8 mouse cellular contexts compared by ENCODE assay signal in genomic region chr4:129987825-129988504, GRCm38 (mm10). TPM values are rescaled to one million over a fixed set of nuclear protein-coding genes. Genes with fewer than 3 reads are reported as not detected.
DNase-seq lines count a peak whose midpoint lies in the region; ATAC-seq and TF ChIP-seq lines count a peak whose summit lies in the region.

No protein-coding gene starts in this region.

- WGBS in forebrain, embryonic 15.5 days: under 1% methylated on average over 53 of the region's 53 CpGs
- WGBS in hindbrain, postnatal 0 days: 2% methylated on average over 45 of the region's 53 CpGs
- under 1% methylated on average over 53 of the region's 53 CpGs for WGBS in lung, adult 2 months
- 1% methylated on average over 44 of the region's 53 CpGs for WGBS in neural tube, embryonic 14.5 days

- no peaks in the 10 kb centered on the region for H3K27me3 ChIP-seq in forebrain, embryonic 15.5 days
- no peaks in the 10 kb centered on the region for H3K27me3 ChIP-seq in hindbrain, postnatal 0 days (ENCODE audit: insufficient read depth, low read length)
- peaks cover 3% of the 10 kb centered on the region; the same call in 1 of the 2 replicates for H3K27me3 ChIP-seq in neural tube, embryonic 14.5 days (ENCODE audit: control insufficient read depth, insufficient read depth, low read length)

- intact Hi-C loops in gastrocnemius, postnatal 14 days (cut with DNase I; ENCODE audit: low total_unique reads): no loop called here

- H3K4me2 ChIP-seq in forebrain, embryonic 15.5 days (replicated peaks): peak overlapping the region; percentile 72
- H3K4me2 ChIP-seq in hindbrain, postnatal 0 days (ENCODE audit: low read depth, low read length): peak overlapping the region; percentile 82
- H3K4me2 ChIP-seq in neural tube, embryonic 14.5 days (ENCODE audit: low read depth, low read length): peak overlapping the region; percentile 85

- DNase-seq in gastrocnemius, postnatal 14 days: peak; percentile 42
- DNase-seq in gastrocnemius, adult 18-20 months (ENCODE audit: low spot score): no peak
- peak; percentile 89 for DNase-seq in adrenal gland, adult 2 months
- peak; percentile 80 for DNase-seq in hindbrain, postnatal 0 days (ENCODE audit: low spot score)
- peak; percentile 31 for DNase-seq in lung, adult 2 months

- peak overlapping the region; percentile 34 for H3K27ac ChIP-seq in forebrain, embryonic 15.5 days (replicated peaks)
- peak overlapping the region; percentile 15; the same call in 1 of the 2 replicates for H3K27ac ChIP-seq in hindbrain, postnatal 0 days
- H3K27ac ChIP-seq in neural tube, embryonic 14.5 days (ENCODE audit: low read depth, low read length): no peak overlapping the region

- peaks cover 79% of the 10 kb centered on the region for H3K4me1 ChIP-seq in forebrain, embryonic 15.5 days
- peaks cover 41% of the 10 kb centered on the region for H3K4me1 ChIP-seq in hindbrain, postnatal 0 days (ENCODE audit: insufficient read depth, low read length)
- peaks cover 14% of the 10 kb centered on the region for H3K4me1 ChIP-seq in lung, adult 2 months (ENCODE audit: control insufficient read depth, insufficient read depth, low read length)
- H3K4me1 ChIP-seq in neural tube, embryonic 14.5 days (ENCODE audit: control insufficient read depth, insufficient read depth, low read length): peaks cover 38% of the 10 kb centered on the region

- no peak for TF ChIP-seq POLR2A in lung, adult 2 months (IDR thresholded peaks at IDR 0.05; ENCODE audit: borderline replicate concordance, extremely low read depth, low read depth, low read length)

- H3K9ac ChIP-seq in forebrain, embryonic 15.5 days (replicated peaks): peak overlapping the region; percentile 53
- peak overlapping the region; percentile 59 for H3K9ac ChIP-seq in hindbrain, postnatal 0 days (replicated peaks; ENCODE audit: low read length)
- H3K9ac ChIP-seq in neural tube, embryonic 14.5 days (replicated peaks; ENCODE audit: low read depth, low read length): peak overlapping the region; percentile 55

- H3K36me3 ChIP-seq in forebrain, embryonic 15.5 days: peaks cover 6% of the 10 kb centered on the region
- peaks cover 3% of the 10 kb centered on the region; the same call in 1 of the 2 replicates for H3K36me3 ChIP-seq in hindbrain, postnatal 0 days (ENCODE audit: insufficient read depth, low read length)
- no peaks in the 10 kb centered on the region for H3K36me3 ChIP-seq in neural tube, embryonic 14.5 days (ENCODE audit: control insufficient read depth, insufficient read depth, low read length)

- H3K9me3 ChIP-seq in forebrain, embryonic 15.5 days: no peaks in the 10 kb centered on the region
- no peaks in the 10 kb centered on the region for H3K9me3 ChIP-seq in hindbrain, postnatal 0 days (ENCODE audit: low read length)
- H3K9me3 ChIP-seq in neural tube, embryonic 14.5 days (ENCODE audit: control insufficient read depth, low read length): no peaks in the 10 kb centered on the region

- peak overlapping the region; percentile 88 for H3K4me3 ChIP-seq in forebrain, embryonic 15.5 days
- peak overlapping the region; percentile 45 for H3K4me3 ChIP-seq in hindbrain, postnatal 0 days (ENCODE audit: low read length)
- peak overlapping the region; percentile 21 for H3K4me3 ChIP-seq in lung, adult 2 months (replicated peaks; ENCODE audit: extremely low read depth, low read depth, low read length)
- peak overlapping the region; percentile 43 for H3K4me3 ChIP-seq in neural tube, embryonic 14.5 days (ENCODE audit: low read depth, low read length)

- TF ChIP-seq CTCF in hindbrain, postnatal 0 days (IDR thresholded peaks at IDR 0.05; ENCODE audit: low read depth): no peak
- TF ChIP-seq CTCF in lung, adult 2 months (IDR thresholded peaks at IDR 0.05; ENCODE audit: insufficient read depth, low read length): no peak

- 0 out of 2 replicates have a peak, but pooled peaks have one; percentile 1 for ATAC-seq in forebrain, embryonic 15.5 days (replicated peaks)
- peak; percentile 30; the same call in 1 of the 2 replicates for ATAC-seq in hindbrain, postnatal 0 days
- no peak for ATAC-seq in neural tube, embryonic 14.5 days (ENCODE audit: low read depth)
- ATAC-seq in frontal cortex, adult (ENCODE audit: low TSS enrichment): no peak

RNA-seq across cellular contexts. Expression of gene Adgrb2, which starts 3.3 kb away (rescaled TPM):
- 1 to 10 TPM; 1.0 to 1.5 TPM for total RNA-seq in gastrocnemius, postnatal 14 days (2021)
- total RNA-seq in gastrocnemius, adult 18-20 months (2021): 1 to 10 TPM in 1 of 2 experiments, under 1 TPM in 1; 0.21 to 2.5 TPM
- total RNA-seq in adrenal gland, adult 2 months (2021): 10 to 100 TPM; 18.7 to 24.9 TPM
- 87.5 and 105 TPM in 2 replicates for polyA plus RNA-seq in adrenal gland, adult 2 months (2012; rRNA removed)
- 12.9 and 13.2 TPM in 2 replicates for polyA plus RNA-seq in forebrain, embryonic 15.5 days (2015; fragmentation: Nextera tagmentation; extraction: Ambion mirVana)
- 306 and 313 TPM in 2 replicates for total RNA-seq in hindbrain, postnatal 0 days (2014; rRNA removed)
- polyA plus RNA-seq in hindbrain, postnatal 0 days (2015; fragmentation: Nextera tagmentation; extraction: Ambion mirVana): 14.3 and 15.9 TPM in 2 replicates
- polyA plus RNA-seq in lung, adult 2 months (2012; rRNA removed): 0.80 and 4.6 TPM in 2 replicates
- 15.4 and 17.1 TPM in 2 replicates for polyA plus RNA-seq in neural tube, embryonic 14.5 days (2014; fragmentation: Nextera tagmentation; extraction: Ambion mirVana)

RNA-seq across cellular contexts. Expression of gene Spocd1, which starts 58.9 kb away (rescaled TPM):
- not detected for total RNA-seq in gastrocnemius, postnatal 14 days (2021)
- total RNA-seq in gastrocnemius, adult 18-20 months (2021): not detected
- 1 to 10 TPM in 1 of 2 experiments, under 1 TPM in 1; 0.92 to 1.1 TPM for total RNA-seq in adrenal gland, adult 2 months (2021)
- 3.2 and 3.7 TPM in 2 replicates for polyA plus RNA-seq in adrenal gland, adult 2 months (2012; rRNA removed)
- polyA plus RNA-seq in forebrain, embryonic 15.5 days (2015; fragmentation: Nextera tagmentation; extraction: Ambion mirVana): not detected in 2 replicates
- 0.37 TPM in 1 of 2 replicates, not detected in the other for total RNA-seq in hindbrain, postnatal 0 days (2014; rRNA removed)
- polyA plus RNA-seq in hindbrain, postnatal 0 days (2015; fragmentation: Nextera tagmentation; extraction: Ambion mirVana): 0.08 TPM in 2 replicates
- polyA plus RNA-seq in lung, adult 2 months (2012; rRNA removed): 0.09 TPM in 1 of 2 replicates, not detected in the other
- polyA plus RNA-seq in neural tube, embryonic 14.5 days (2014; fragmentation: Nextera tagmentation; extraction: Ambion mirVana): not detected in 2 replicates

RNA-seq across cellular contexts. Expression of gene Col16a1, which starts 59.7 kb away (rescaled TPM):
- total RNA-seq in gastrocnemius, postnatal 14 days (2021): 10 to 100 TPM; 37.9 to 46.5 TPM
- 1 to 10 TPM; 2.5 to 2.9 TPM for total RNA-seq in gastrocnemius, adult 18-20 months (2021)
- 10 to 100 TPM in 1 of 2 experiments, 1 to 10 TPM in 1; 9.2 to 15.8 TPM for total RNA-seq in adrenal gland, adult 2 months (2021)
- polyA plus RNA-seq in adrenal gland, adult 2 months (2012; rRNA removed): 15.7 and 23.4 TPM in 2 replicates
- 4.6 and 5.1 TPM in 2 replicates for polyA plus RNA-seq in forebrain, embryonic 15.5 days (2015; fragmentation: Nextera tagmentation; extraction: Ambion mirVana)
- total RNA-seq in hindbrain, postnatal 0 days (2014; rRNA removed): 19.9 and 21.5 TPM in 2 replicates
- 13.1 and 13.8 TPM in 2 replicates for polyA plus RNA-seq in hindbrain, postnatal 0 days (2015; fragmentation: Nextera tagmentation; extraction: Ambion mirVana)
- 27.9 and 31.8 TPM in 2 replicates for polyA plus RNA-seq in lung, adult 2 months (2012; rRNA removed)
- polyA plus RNA-seq in neural tube, embryonic 14.5 days (2014; fragmentation: Nextera tagmentation; extraction: Ambion mirVana): 5.8 and 18.2 TPM in 2 replicates

Comparison
In these comparisons a context has a peak if more than half of its experiments do, and no peak if none do; other contexts are left out.
1. ATAC-seq: peak in forebrain, embryonic 15.5 days (single experiment) and hindbrain, postnatal 0 days (single experiment); none in neural tube, embryonic 14.5 days (single experiment) and frontal cortex, adult (single experiment).
2. H3K4me3 ChIP-seq: peak in every context shown above with its lines; median percentile 88 in forebrain, embryonic 15.5 days; 45 in hindbrain, postnatal 0 days; 43 in neural tube, embryonic 14.5 days; 21 in lung, adult 2 months.
3. Peak in every context shown above with its lines, with median percentiles within 50 percentile points of each other: H3K4me2 ChIP-seq and H3K9ac ChIP-seq.